Mouse (Mus musculus): ENCODE results near the gene Fam177a. TPM values are rescaled to one million over a fixed set of nuclear protein-coding genes. Genes with fewer than 3 reads are reported as not detected.
"Not testable (repeated sequence)": the region's sequence is repeated elsewhere in the genome, so short reads cannot be mapped to it uniquely, and the experiment has no call there.

The Fam177a gene
- polyA plus RNA-seq, 1 experiment from 2014 or later = 15.7 TPM

- WGBS = no CpG with 5 or more reads among the region's 7 CpGs
- H3K36me3 ChIP-seq; H3K27ac ChIP-seq; H3K9ac ChIP-seq; H3K4me2 ChIP-seq; H3K9me3 ChIP-seq (replicated peaks); H3K27me3 ChIP-seq; H3K4me1 ChIP-seq; ATAC-seq (replicated peaks; ENCODE audit: low FRiP score); H3K4me3 ChIP-seq (replicated peaks): not testable (repeated sequence)
These were observed 42.8 kb downstream of the Fam177a start for GRCm38 (mm10) chr12:55167034-55167557.

GRCm38 (mm10) chr12:55187686-55188085 is 63.4 kb downstream of the Fam177a start:
- H3K4me1 ChIP-seq = not testable (repeated sequence)
- WGBS = no CpG with 5 or more reads among the region's 8 CpGs

GRCm38 (mm10) chr12:55189127-55189526 is 64.9 kb downstream of the Fam177a start:
- H3K4me2 ChIP-seq; H3K9ac ChIP-seq; H3K27me3 ChIP-seq; H3K36me3 ChIP-seq; H3K4me3 ChIP-seq (replicated peaks); ATAC-seq (replicated peaks; ENCODE audit: low FRiP score); H3K4me1 ChIP-seq; H3K27ac ChIP-seq; H3K9me3 ChIP-seq (replicated peaks): not testable (repeated sequence)
- WGBS = no CpG with 5 or more reads among the region's 5 CpGs

More at GRCm38 (mm10) chr12:55187686-55188085, 63.4 kb downstream of the Fam177a start:
- not testable (repeated sequence) for H3K9me3 ChIP-seq (replicated peaks); H3K36me3 ChIP-seq; H3K27ac ChIP-seq; ATAC-seq (replicated peaks; ENCODE audit: low FRiP score); H3K4me3 ChIP-seq (replicated peaks); H3K4me2 ChIP-seq; H3K9ac ChIP-seq; H3K27me3 ChIP-seq

Other genes with a start within 250 kb of the Fam177a start
- gene Gm20403, start 137.9 kb upstream of the Fam177a start, polyA plus RNA-seq (2015; fragmentation: Nextera tagmentation; extraction: Ambion mirVana) = not detected in 2 replicates
- gene Baz1a, start 110.1 kb upstream of the Fam177a start, polyA plus RNA-seq (2015; fragmentation: Nextera tagmentation; extraction: Ambion mirVana) = 25.8 and 26.7 TPM in 2 replicates
- gene 2700097O09Rik, start 44.4 kb upstream of the Fam177a start, polyA plus RNA-seq (2015; fragmentation: Nextera tagmentation; extraction: Ambion mirVana) = 38.2 and 40.1 TPM in 2 replicates
- gene Srp54a, start 44.2 kb upstream of the Fam177a start, polyA plus RNA-seq (2015; fragmentation: Nextera tagmentation; extraction: Ambion mirVana) = 165 and 189 TPM in 2 replicates
- 51.4 and 57.2 TPM in 2 replicates for gene Srp54b, start 30.6 kb downstream of the Fam177a start, polyA plus RNA-seq (2015; fragmentation: Nextera tagmentation; extraction: Ambion mirVana)
- gene 1700047I17Rik2, start 75.1 kb downstream of the Fam177a start, polyA plus RNA-seq (2015; fragmentation: Nextera tagmentation; extraction: Ambion mirVana) = 3.1 and 3.3 TPM in 2 replicates
- 69.4 and 76.0 TPM in 2 replicates for gene Srp54c, start 105.7 kb downstream of the Fam177a start, polyA plus RNA-seq (2015; fragmentation: Nextera tagmentation; extraction: Ambion mirVana)
- 15.9 and 16.5 TPM in 2 replicates for gene 1110008L16Rik, start 175.1 kb downstream of the Fam177a start, polyA plus RNA-seq (2015; fragmentation: Nextera tagmentation; extraction: Ambion mirVana)
- 15.3 and 16.2 TPM in 2 replicates for gene Ppp2r3c, start 178.5 kb downstream of the Fam177a start, polyA plus RNA-seq (2015; fragmentation: Nextera tagmentation; extraction: Ambion mirVana)

All from kidney, embryonic 15.5 days (tissue).